Mouse (Mus musculus): ENCODE data around the gene Arhgef7. TPM values are rescaled to one million over a fixed set of nuclear protein-coding genes. Genes with fewer than 3 reads are reported as not detected.

Arhgef7 gene
- 16.0 and 21.9 TPM in 2 replicates for polyA plus RNA-seq (2012)

DNA sequence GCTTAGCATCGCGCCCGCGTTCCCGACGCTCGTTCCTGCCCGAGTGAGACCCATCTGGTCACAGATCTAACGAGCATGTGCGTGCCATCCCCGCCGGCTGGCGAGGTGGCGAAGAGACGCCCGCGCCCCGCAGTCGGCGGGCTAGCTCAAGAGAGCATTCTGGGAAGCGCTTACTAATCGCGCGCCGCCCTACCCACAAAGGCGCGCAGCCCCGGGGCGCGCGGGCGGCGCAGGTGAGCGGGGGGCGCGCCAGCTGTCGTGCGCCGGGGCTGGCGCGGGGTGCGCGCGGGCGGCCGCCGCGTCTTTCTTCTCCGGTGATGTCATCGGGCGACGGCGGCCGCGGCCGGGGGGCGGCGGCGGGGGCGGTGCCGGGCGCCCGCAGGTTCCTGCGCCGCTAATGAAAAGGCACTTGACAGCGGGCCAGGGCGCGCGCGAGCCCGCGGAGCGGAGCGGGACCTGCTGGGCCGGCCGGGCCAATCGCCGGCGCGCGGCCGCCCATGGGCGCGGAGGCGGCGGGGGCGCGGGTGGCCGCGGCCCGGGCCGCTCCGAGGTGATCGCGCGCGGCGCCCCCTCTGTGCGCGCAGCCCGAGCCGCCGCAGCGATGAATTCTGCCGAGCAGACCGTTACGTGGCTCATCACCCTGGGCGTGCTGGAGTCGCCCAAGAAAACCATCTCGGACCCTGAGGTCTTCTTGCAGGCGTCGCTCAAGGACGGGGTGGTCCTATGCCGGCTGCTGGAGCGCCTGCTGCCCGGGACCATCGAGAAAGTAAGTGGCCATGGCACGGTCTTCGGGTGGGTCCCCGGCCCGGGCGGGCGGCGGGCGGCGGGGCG lies at the start of gene Arhgef7:
TSS of gene Arhgef7 (plus strand) at position 71 of the 831 bp plus-strand sequence.
- TF ChIP-seq GATA1 (IDR thresholded peaks at IDR 0.05; ENCODE audit: low read length): no peak

DNA sequence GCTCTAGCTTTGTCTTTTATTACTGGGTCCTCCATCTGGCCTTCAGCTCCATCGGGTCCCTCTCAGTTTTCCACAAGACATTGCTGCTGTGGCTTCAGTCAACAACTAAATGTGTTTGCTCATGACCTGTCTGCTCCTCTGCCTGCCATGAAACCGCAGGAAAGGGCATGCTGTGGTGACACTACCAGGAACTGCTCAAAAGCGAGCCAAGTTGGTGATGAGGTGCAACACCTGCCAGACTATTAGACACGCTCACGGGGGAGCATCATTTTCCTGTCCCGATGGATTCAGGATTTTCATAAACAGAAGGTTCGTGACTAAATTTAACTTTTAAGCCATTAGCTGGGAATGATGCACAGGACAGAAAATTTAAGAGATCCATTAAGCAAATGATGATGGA lies 43.0 kb upstream of the Arhgef7 start:
- TF ChIP-seq GATA1 (IDR thresholded peaks at IDR 0.05; ENCODE audit: low read length): no peak

- TF ChIP-seq GATA1 (IDR thresholded peaks at IDR 0.05; ENCODE audit: low read length): no peak
These were observed 40.3 kb upstream of the Arhgef7 start for GRCm38 (mm10) chr8:11687251-11687650.

DNA sequence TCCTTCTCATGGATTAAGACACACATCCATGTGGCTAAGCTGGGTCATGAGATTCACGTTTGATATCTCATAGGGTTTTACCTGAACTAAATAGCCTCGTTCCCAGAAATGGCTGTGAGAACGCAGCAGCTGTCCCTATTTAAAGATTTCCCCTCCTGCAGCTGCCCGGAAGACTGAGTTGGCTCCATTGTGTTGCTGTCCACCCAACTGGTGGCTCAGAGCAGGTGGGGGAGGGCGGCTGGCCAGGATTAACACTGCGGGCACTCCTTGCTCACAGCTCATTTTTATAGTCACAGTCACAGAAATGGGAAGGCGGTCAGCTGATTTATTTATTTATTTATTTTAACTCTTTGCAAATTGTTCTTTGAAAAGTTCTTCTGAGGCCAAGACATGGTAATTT lies 37.6 kb upstream of the Arhgef7 start:
- TF ChIP-seq GATA1 (IDR thresholded peaks at IDR 0.05; ENCODE audit: low read length): no peak

- TF ChIP-seq GATA1 (IDR thresholded peaks at IDR 0.05; ENCODE audit: low read length): no peak
These were observed 36.2 kb upstream of the Arhgef7 start for GRCm38 (mm10) chr8:11691284-11691683.

- TF ChIP-seq GATA1 (IDR thresholded peaks at IDR 0.05; ENCODE audit: low read length): no peak
These were observed 35.8 kb upstream of the Arhgef7 start for GRCm38 (mm10) chr8:11691761-11692160.

- no peak for TF ChIP-seq GATA1 (IDR thresholded peaks at IDR 0.05; ENCODE audit: low read length)
These were observed 35.1 kb upstream of the Arhgef7 start for GRCm38 (mm10) chr8:11692455-11692854.

GRCm38 (mm10) chr8:11693972-11694371 lies 33.5 kb upstream of the Arhgef7 start:
- TF ChIP-seq GATA1 (IDR thresholded peaks at IDR 0.05; ENCODE audit: low read length): no peak

DNA sequence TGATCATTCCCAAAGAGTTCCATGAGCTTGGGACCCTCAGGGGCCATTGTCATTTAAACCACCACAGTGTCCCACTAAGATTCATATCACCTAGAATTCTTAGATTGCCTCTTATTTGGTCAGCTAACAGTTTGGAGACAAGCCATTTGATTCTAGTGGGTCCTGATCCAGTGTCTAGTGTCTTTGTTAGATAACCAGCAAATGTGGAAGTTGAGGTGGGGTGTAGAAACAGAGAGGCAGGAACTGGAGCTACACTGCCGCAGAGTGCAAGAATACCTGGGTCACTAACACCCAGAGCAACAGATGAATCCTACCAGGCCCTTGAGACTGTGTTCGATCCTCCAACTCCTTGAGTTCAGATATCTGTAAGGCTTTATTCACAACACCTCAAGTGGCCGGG lies 31.3 kb upstream of the Arhgef7 start:
- TF ChIP-seq GATA1 (IDR thresholded peaks at IDR 0.05; ENCODE audit: low read length): no peak

GRCm38 (mm10) chr8:11697467-11697866 lies 30.1 kb upstream of the Arhgef7 start:
- TF ChIP-seq GATA1 (IDR thresholded peaks at IDR 0.05; ENCODE audit: low read length): no peak

GRCm38 (mm10) chr8:11699442-11700001 lies 28.0 kb upstream of the Arhgef7 start:
- no peak for TF ChIP-seq GATA1 (IDR thresholded peaks at IDR 0.05; ENCODE audit: low read length)

- TF ChIP-seq GATA1 (IDR thresholded peaks at IDR 0.05; ENCODE audit: low read length): no peak
These were observed 27.2 kb upstream of the Arhgef7 start for GRCm38 (mm10) chr8:11700060-11701032.

GRCm38 (mm10) chr8:11701033-11701362 lies 26.5 kb upstream of the Arhgef7 start, which contains the start of gene 1700016D06Rik:
Gene 1700016D06Rik, minus strand, starts transcription at chr8:11701063.
- TF ChIP-seq GATA1 (IDR thresholded peaks at IDR 0.05; ENCODE audit: low read length): no peak

- TF ChIP-seq GATA1 (IDR thresholded peaks at IDR 0.05; ENCODE audit: low read length): no peak
These were observed 26.1 kb upstream of the Arhgef7 start for GRCm38 (mm10) chr8:11701428-11701827.

DNA sequence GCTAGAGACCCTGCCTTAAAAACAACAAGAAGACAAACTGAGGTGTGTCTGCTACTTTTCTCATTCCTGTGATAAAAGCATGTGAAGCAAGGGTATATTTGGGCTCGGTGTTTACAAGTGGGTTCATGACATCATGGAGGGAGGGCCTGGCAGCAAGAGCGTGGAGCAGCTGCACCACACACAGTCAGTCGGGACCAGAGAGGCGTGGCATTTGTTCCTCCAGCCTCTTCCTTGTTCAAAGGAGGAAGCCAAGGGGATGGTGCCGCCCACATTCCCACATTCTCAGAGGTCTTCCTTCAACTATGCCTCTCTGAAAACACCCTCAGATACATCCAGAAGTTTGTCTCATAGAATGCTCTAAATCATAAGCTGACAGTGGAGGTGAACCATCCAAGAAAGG lies 23.7 kb upstream of the Arhgef7 start:
- no peak for TF ChIP-seq GATA1 (IDR thresholded peaks at IDR 0.05; ENCODE audit: low read length)

Data from G1E-ER4 (cell line).